Mouse (Mus musculus) MEL (cell line): Measurements from ENCODE around the gene Poln. TPM values are rescaled to one million over a fixed set of nuclear protein-coding genes. Genes with fewer than 3 reads are reported as not detected.

Experiments
- DNase-seq: peaks from one replicate; pipeline ENCODE4 v3.0.0; 2011; ENCODE audit warnings: low read depth, low spot score
- H3K27ac ChIP-seq: 2 replicates; pipeline ENCODE4 v1.5.1; 2012; ENCODE audit warnings: low read depth, mild to moderate bottlenecking, control low read depth, low read length, moderate library complexity; ENCODE audit not compliant: control insufficient read depth
- H3K27me3 ChIP-seq, 2 experiments: fragments of 150-350 bp in 1 of 2; sonication (generic) in 1 of 2; 2 replicates each; pipeline ENCODE4 v1.6.1; 2012; ENCODE audit warnings: low read length in 2 of 2, mild to moderate bottlenecking in 2 of 2, improper control_type of control experiment in 1 of 2, moderate library complexity in 1 of 2; ENCODE audit not compliant: insufficient read depth in 2 of 2, control insufficient read depth in 1 of 2
- H3K36me3 ChIP-seq, 2 experiments: 2 replicates each; pipeline ENCODE4 v1.6.1; 2012 to 2014; ENCODE audit warnings: low read length in 2 of 2, improper control_type of control experiment in 1 of 2, inconsistent platforms in 1 of 2, mild to moderate bottlenecking in 1 of 2; ENCODE audit not compliant: insufficient read depth in 2 of 2, control insufficient read depth in 1 of 2
- H3K4me1 ChIP-seq, 2 experiments: fragments of 150-350 bp in 1 of 2; sonication (generic) in 1 of 2; 2 replicates each; pipeline ENCODE4 v1.6.1; 2012; ENCODE audit warnings: low read length in 2 of 2, improper control_type of control experiment in 1 of 2, mild to moderate bottlenecking in 1 of 2; ENCODE audit not compliant: insufficient read depth in 2 of 2, control insufficient read depth in 1 of 2
- H3K4me3 ChIP-seq, 2 experiments: fragments of 150-350 bp in 1 of 2; sonication (generic) in 1 of 2; 2 replicates each; pipeline ENCODE4 v1.5.1; 2012; ENCODE audit warnings: low read depth in 2 of 2, low read length in 2 of 2, mild to moderate bottlenecking in 2 of 2, moderate library complexity in 2 of 2, control low read depth in 1 of 2, improper control_type of control experiment in 1 of 2; ENCODE audit not compliant: control insufficient read depth in 1 of 2, insufficient read depth in 1 of 2
- H3K79me2 ChIP-seq: 2 replicates; pipeline ENCODE4 v1.6.1; 2012; ENCODE audit warnings: mild to moderate bottlenecking, low read length, moderate library complexity; ENCODE audit not compliant: control insufficient read depth, poor library complexity, insufficient read depth
- H3K9ac ChIP-seq: 2 replicates; pipeline ENCODE4 v1.6.1; 2012; ENCODE audit warnings: low read depth, mild to moderate bottlenecking, control low read depth, low read length, moderate library complexity; ENCODE audit not compliant: control insufficient read depth, poor library complexity, severe bottlenecking
- H3K9me3 ChIP-seq: fragments of 150-350 bp; sonication (generic); replicated peaks from 2 replicates; pipeline ENCODE4 v1.6.1; 2012; ENCODE audit warnings: mild to moderate bottlenecking, low read length, improper control_type of control experiment, moderate library complexity; ENCODE audit not compliant: insufficient read depth
- CHD1 ChIP-seq: IDR thresholded peaks from 2 replicates; pipeline ENCODE4 v1.6.1; 2012; ENCODE audit warnings: low read depth, mild to moderate bottlenecking, inconsistent platforms, low read length, improper control_type of control experiment
- CHD2 ChIP-seq: IDR thresholded peaks from 2 replicates; pipeline ENCODE4 v1.6.1; 2011; ENCODE audit warnings: low read length, improper control_type of control experiment
- GABPA ChIP-seq: IDR thresholded peaks from 2 replicates; pipeline ENCODE4 v1.6.1; 2012; ENCODE audit warnings: low read depth, mild to moderate bottlenecking, inconsistent platforms, low read length, improper control_type of control experiment, moderate library complexity
- GATA1 ChIP-seq: IDR thresholded peaks from 2 replicates; pipeline ENCODE4 v1.6.1; 2011; ENCODE audit warnings: low read depth, low read length, improper control_type of control experiment
- JUND ChIP-seq: IDR thresholded peaks from 2 replicates; pipeline ENCODE4 v1.6.1; 2011; ENCODE audit warnings: low read depth, mild to moderate bottlenecking, improper control_type of control experiment, low read length
- MAX ChIP-seq: IDR thresholded peaks from 2 replicates; pipeline ENCODE4 v1.6.1; 2011; ENCODE audit warnings: low read length, improper control_type of control experiment
- MAZ ChIP-seq: IDR thresholded peaks from 2 replicates; pipeline ENCODE4 v1.6.1; 2012; ENCODE audit warnings: low read depth, mild to moderate bottlenecking, inconsistent platforms, low read length, improper control_type of control experiment
- MXI1 ChIP-seq: IDR thresholded peaks from 2 replicates; pipeline ENCODE4 v1.6.1; 2011; ENCODE audit warnings: mild to moderate bottlenecking, low read depth, low read length, improper control_type of control experiment
- MYB ChIP-seq: IDR thresholded peaks from 2 replicates; pipeline ENCODE4 v1.6.1; 2011; ENCODE audit warnings: mild to moderate bottlenecking, low read depth, low read length, improper control_type of control experiment
- MYC ChIP-seq: IDR thresholded peaks from 2 replicates; pipeline ENCODE4 v1.6.1; 2011; ENCODE audit warnings: low read depth, mild to moderate bottlenecking, low read length, improper control_type of control experiment, moderate library complexity
- NELFE ChIP-seq: IDR thresholded peaks from 2 replicates; pipeline ENCODE4 v1.6.1; 2011; ENCODE audit warnings: low read depth, low read length, improper control_type of control experiment
- POLR2A ChIP-seq, 2 experiments: IDR thresholded peaks; 2 replicates each; pipeline ENCODE4 v1.6.1; 2011 to 2012; ENCODE audit warnings: low read length in 2 of 2, mild to moderate bottlenecking in 2 of 2, control low read depth in 1 of 2, improper control_type of control experiment in 1 of 2, low read depth in 1 of 2, moderate library complexity in 1 of 2; ENCODE audit not compliant: control insufficient read depth in 1 of 2, insufficient read depth in 1 of 2, poor library complexity in 1 of 2
- RAD21 ChIP-seq: IDR thresholded peaks from 2 replicates; pipeline ENCODE4 v1.6.1; 2011; ENCODE audit warnings: mild to moderate bottlenecking, low read depth, low read length, improper control_type of control experiment
- TAL1 ChIP-seq: IDR thresholded peaks from 2 replicates; pipeline ENCODE4 v1.6.1; 2012; ENCODE audit warnings: mild to moderate bottlenecking, inconsistent platforms, low read length, moderate library complexity, mixed read lengths
- TCF12 ChIP-seq: IDR thresholded peaks from 2 replicates; pipeline ENCODE4 v1.6.1; 2014; ENCODE audit warnings: low read depth, mild to moderate bottlenecking, inconsistent platforms, low read length, improper control_type of control experiment, moderate library complexity
- USF2 ChIP-seq, 2 experiments: IDR thresholded peaks; 2 replicates each; pipeline ENCODE4 v1.6.1; 2011 to 2012; ENCODE audit warnings: improper control_type of control experiment in 2 of 2, low read length in 2 of 2, borderline replicate concordance in 1 of 2, inconsistent platforms in 1 of 2, low read depth in 1 of 2, mild to moderate bottlenecking in 1 of 2; ENCODE audit not compliant: insufficient read depth in 1 of 2
- ZKSCAN1 ChIP-seq: IDR thresholded peaks from 2 replicates; pipeline ENCODE4 v1.6.1; 2012; ENCODE audit warnings: low read depth, mild to moderate bottlenecking, inconsistent platforms, low read length, improper control_type of control experiment, moderate library complexity
- ZNF384 ChIP-seq: IDR thresholded peaks from 2 replicates; pipeline ENCODE4 v1.6.1; 2012; ENCODE audit warnings: low read depth, mild to moderate bottlenecking, inconsistent platforms, low read length, improper control_type of control experiment
- polyA plus RNA-seq, 2 experiments: library from polyadenylated mRNA; stranded (reverse) in 1 of 2; unstranded in 1 of 2; fragments of >175 nt in 1 of 2; fragments of >200 nt in 1 of 2; gene quantifications; 2 replicates each; pipeline versions ENCODE4 v1.2.1 to v1.2.4; 2012; ENCODE audit warnings: low replicate concordance in 2 of 2, low read depth in 1 of 2; ENCODE audit not compliant: insufficient read length in 2 of 2, insufficient read depth in 1 of 2, missing spikeins in 1 of 2
- total RNA-seq: library from RNA; depleted of rRNA; stranded (reverse); fragments of 300-350 nt; gene quantifications from 2 replicates; pipeline ENCODE4 v1.2.3, GENCODE M21; 2012

Poln gene
- total and polyA plus RNA-seq, 3 experiments = 0.50 to 1.0 TPM; not detected in 1

GRCm38 (mm10) chr5:34197243-34197642, 28.0 kb upstream of the Poln start:
- H3K9me3 ChIP-seq = no peaks in the 10 kb centered on the region
- no peaks in the 10 kb centered on the region for H3K36me3 ChIP-seq
- DNase-seq = no peak
- TF ChIP-seq JUND = no peak
- no peak for TF ChIP-seq ZNF384
- TF ChIP-seq TAL1 = no peak
- TF ChIP-seq POLR2A (IDR thresholded peaks at IDR 0.05; ENCODE audit: control insufficient read depth in 1 of 2, insufficient read depth in 1 of 2, low read depth in 1 of 2, low read length in 2 of 2, poor library complexity in 1 of 2) = no peak
- no peak overlapping the region for H3K27ac ChIP-seq
- H3K79me2 ChIP-seq = no peaks in the 10 kb centered on the region
- H3K4me1 ChIP-seq = no peaks in the 10 kb centered on the region
- no peak overlapping the region for H3K4me3 ChIP-seq
- peaks cover 10 to 11% of the 10 kb centered on the region in 2 experiments for H3K27me3 ChIP-seq
- no peak overlapping the region for H3K9ac ChIP-seq

GRCm38 (mm10) chr5:34196423-34196822, 27.2 kb upstream of the Poln start:
- Histone ChIP-seq H3K4me3 (no peak overlapping the region), H3K27me3 (peaks cover 10 to 11% of the 10 kb centered on the region in 2 experiments), H3K27ac (no peak overlapping the region), H3K4me1 (no peaks in the 10 kb centered on the region), H3K79me2 (no peaks in the 10 kb centered on the region), H3K9ac (no peak overlapping the region)
- TF ChIP-seq GATA1 = no peak
- TF ChIP-seq NELFE = no peak
- no peak for TF ChIP-seq GABPA
- no peak for TF ChIP-seq MAX
- no peak for TF ChIP-seq MXI1
- TF ChIP-seq ZKSCAN1 = no peak
- no peak for TF ChIP-seq MYB
- no peak for TF ChIP-seq USF2 (IDR thresholded peaks at IDR 0.05; ENCODE audit: borderline replicate concordance in 1 of 2, insufficient read depth in 1 of 2, low read depth in 1 of 2, low read length in 2 of 2)
- TF ChIP-seq TCF12 = no peak
- no peak for TF ChIP-seq MYC
- TF ChIP-seq CHD1 = no peak
- no peak for TF ChIP-seq CHD2
- no peak for TF ChIP-seq MAZ
- TF ChIP-seq JUND = no peak
- no peak for TF ChIP-seq RAD21
- TF ChIP-seq, all 39 proteins: peak for 0
- H3K36me3 ChIP-seq = no peaks in the 10 kb centered on the region
- DNase-seq = no peak
- H3K9me3 ChIP-seq = no peaks in the 10 kb centered on the region
